Mouse (Mus musculus) hindbrain, postnatal 0 days (tissue): ENCODE results near the gene Pax3. TPM values are rescaled to one million over a fixed set of nuclear protein-coding genes. Genes with fewer than 3 reads are reported as not detected.

Experiments used
- ATAC-seq: fragments of 200-750 bp; cut with Nextera tagmentation; 2 replicates; pipeline ENCODE4 v1.8.0; 2017; ENCODE audit warnings: mild to moderate bottlenecking, moderate TSS enrichment, moderate library complexity
- DNase-seq: peaks from one replicate; pipeline ENCODE4 v3.0.0-alpha.2; 2015; ENCODE audit warnings: low spot score
- H3K27ac ChIP-seq: fragments of 300-500 bp; sonication (generic); 2 replicates; pipeline ENCODE4 v1.5.1; 2014; ENCODE audit warnings: mild to moderate bottlenecking
- H3K27me3 ChIP-seq: fragments of 300-500 bp; sonication (generic); 2 replicates; pipeline ENCODE4 v1.6.1; 2014; ENCODE audit warnings: low read length, mixed read lengths; ENCODE audit not compliant: insufficient read depth
- H3K36me3 ChIP-seq: fragments of 300-500 bp; sonication (generic); 2 replicates; pipeline ENCODE4 v1.6.1; 2014; ENCODE audit warnings: low read length, mixed read lengths; ENCODE audit not compliant: insufficient read depth
- H3K4me1 ChIP-seq: fragments of 300-500 bp; sonication (generic); 2 replicates; pipeline ENCODE4 v1.6.1; 2014; ENCODE audit warnings: antibody characterized with exemption, low read length, mixed read lengths; ENCODE audit not compliant: insufficient read depth
- H3K4me2 ChIP-seq: fragments of 300-500 bp; sonication (generic); 2 replicates; pipeline ENCODE4 v1.6.1; 2014; ENCODE audit warnings: low read depth, mild to moderate bottlenecking, low read length, moderate library complexity, mixed read lengths
- H3K4me3 ChIP-seq: fragments of 300-500 bp; sonication (generic); 2 replicates; pipeline ENCODE4 v1.5.1; 2014; ENCODE audit warnings: low read length
- H3K9ac ChIP-seq: fragments of 300-500 bp; sonication (generic); replicated peaks from 2 replicates; pipeline ENCODE4 v1.6.1; 2014; ENCODE audit warnings: mild to moderate bottlenecking, low read length, moderate library complexity, mixed read lengths
- H3K9me3 ChIP-seq: fragments of 300-500 bp; sonication (generic); 2 replicates; pipeline ENCODE4 v1.6.1; 2016; ENCODE audit warnings: low read length, mixed read lengths
- CTCF ChIP-seq: IDR thresholded peaks from 2 replicates; pipeline ENCODE4 v1.5.1; 2016; ENCODE audit warnings: antibody characterized with exemption, control low read depth, low read depth
- WGBS: fragments of 180-500 bp; shearing (Covaris S2); extraction: QIAGEN DNeasy Blood & Tissue Kit; methylation state at CpG from one replicate; pipeline ENCODE4 v1.1.7; 2014; 5-methylcytosine and 5-hydroxymethylcytosine counted together
- polyA plus RNA-seq: library from polyadenylated mRNA; unstranded; fragments of >200 nt; fragmentation: Nextera tagmentation; extraction: Ambion mirVana; gene quantifications from 2 replicates; pipeline ENCODE4 v1.2.1, GENCODE M21; 2015
- total RNA-seq: library from RNA; depleted of rRNA; stranded (reverse); fragments of >200 nt; gene quantifications from 2 replicates; pipeline ENCODE4 v1.2.3, GENCODE M21; 2014

Pax3 gene
- total and polyA plus RNA-seq, 2 experiments from 2014 or later, result 8.0 to 14.0 TPM

DNA sequence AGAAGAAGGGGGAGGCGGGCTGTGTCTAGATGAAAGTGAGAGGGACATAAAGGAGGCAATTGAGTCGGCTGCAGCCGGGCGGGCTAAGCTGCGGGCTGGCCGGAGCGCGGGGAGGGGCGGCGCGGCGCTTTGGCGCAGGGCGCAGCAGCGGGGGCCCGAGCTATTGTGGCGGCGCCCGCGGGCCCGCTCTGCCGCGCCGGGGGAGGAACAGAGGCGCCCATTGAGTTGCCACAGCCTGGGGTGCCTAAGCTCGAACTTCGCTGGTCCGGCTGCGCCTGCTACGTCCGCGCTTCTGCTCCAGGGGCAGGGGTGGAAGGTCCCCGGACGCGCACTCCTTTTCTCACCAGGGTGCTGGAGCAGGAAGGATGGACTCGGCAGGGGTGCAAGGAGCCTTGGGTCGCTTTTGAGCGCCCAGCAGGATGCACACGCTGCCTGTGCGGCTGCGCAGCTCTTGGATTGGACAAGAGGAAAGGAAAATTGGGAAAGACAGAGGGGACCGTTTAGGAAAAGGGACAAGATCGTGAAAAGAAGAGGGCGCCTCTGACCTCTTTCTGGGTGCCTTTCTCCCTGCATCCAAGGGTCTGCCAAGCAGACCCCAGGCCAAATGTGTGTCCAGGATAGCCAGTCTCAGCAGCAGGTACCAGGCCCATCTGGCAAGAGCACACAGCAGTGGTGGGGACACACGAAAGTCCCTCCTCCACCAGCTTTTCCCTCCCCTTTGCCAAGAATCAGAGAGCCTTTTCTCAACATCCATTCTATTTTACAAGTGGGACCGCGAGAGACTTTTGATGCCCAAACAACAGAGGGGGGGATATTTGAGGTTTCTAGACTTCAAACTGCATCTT, 7.2 kb downstream of the Pax3 start:
- DNase-seq (peak; percentile 68), ATAC-seq (peak; percentile 67)
- Histone ChIP-seq H3K36me3 (no peaks in the 10 kb centered on the region), H3K9me3 (no peaks in the 10 kb centered on the region), H3K9ac (peak overlapping the region; percentile 52), H3K27ac (peak overlapping the region; percentile 82), H3K4me2 (peak overlapping the region; percentile 64), H3K4me1 (no peaks in the 10 kb centered on the region), H3K4me3 (peak overlapping the region; percentile 42), H3K27me3 (peaks cover 20% of the 10 kb centered on the region)
- TF ChIP-seq CTCF, result no peak
- 2% methylated on average over 47 of the region's 47 CpGs for WGBS

DNA sequence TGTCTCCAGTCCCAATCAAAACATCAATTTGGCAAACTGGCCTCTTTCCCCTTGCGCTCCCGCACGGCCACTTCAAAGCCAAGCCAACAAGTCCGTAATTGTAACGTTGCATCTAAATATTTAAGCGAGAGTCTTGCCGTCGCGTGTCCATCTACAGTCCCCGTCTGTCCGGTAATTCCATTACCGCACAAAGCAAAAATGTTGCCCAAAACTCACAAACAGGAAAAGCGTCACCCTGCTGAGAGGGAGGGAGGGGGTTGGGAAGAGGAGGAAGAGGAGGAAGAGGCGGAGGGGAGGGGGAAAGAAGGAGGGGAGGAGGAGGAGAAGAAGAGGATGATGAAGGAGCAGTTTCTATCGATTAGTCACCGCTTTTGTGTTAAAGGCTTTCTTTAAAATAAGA, 7.9 kb downstream of the Pax3 start:
- peak overlapping the region; percentile 82 for H3K27ac ChIP-seq
- peak overlapping the region; percentile 52 for H3K9ac ChIP-seq
- peak; percentile 50 for DNase-seq
- H3K4me2 ChIP-seq, result peak overlapping the region; percentile 64
- WGBS, result under 1% methylated on average over 16 of the region's 16 CpGs
- H3K27me3 ChIP-seq, result peaks cover 20% of the 10 kb centered on the region
- H3K9me3 ChIP-seq, result no peaks in the 10 kb centered on the region
- no peaks in the 10 kb centered on the region for H3K36me3 ChIP-seq
- peak overlapping the region; percentile 42 for H3K4me3 ChIP-seq
- no peak for ATAC-seq
- TF ChIP-seq CTCF, result no peak
- no peaks in the 10 kb centered on the region for H3K4me1 ChIP-seq

GRCm38 (mm10) chr1:78188299-78188698, 8.6 kb downstream of the Pax3 start:
- H3K27me3 ChIP-seq, result peaks cover 20% of the 10 kb centered on the region
- H3K4me1 ChIP-seq, result no peaks in the 10 kb centered on the region
- 0 out of 2 replicates have a peak overlapping the region, but pooled peaks have one; percentile 3 for H3K27ac ChIP-seq
- peak overlapping the region; percentile 42; the same call in 1 of the 2 replicates for H3K4me3 ChIP-seq
- 7% methylated on average over 2 of the region's 2 CpGs for WGBS
- no peaks in the 10 kb centered on the region for H3K9me3 ChIP-seq
- ATAC-seq, result no peak
- H3K9ac ChIP-seq, result 0 out of 2 replicates have a peak overlapping the region, but pooled peaks have one; percentile 13
- no peaks in the 10 kb centered on the region for H3K36me3 ChIP-seq
- no peak for TF ChIP-seq CTCF
- no peak for DNase-seq
- peak overlapping the region; percentile 64 for H3K4me2 ChIP-seq

DNA sequence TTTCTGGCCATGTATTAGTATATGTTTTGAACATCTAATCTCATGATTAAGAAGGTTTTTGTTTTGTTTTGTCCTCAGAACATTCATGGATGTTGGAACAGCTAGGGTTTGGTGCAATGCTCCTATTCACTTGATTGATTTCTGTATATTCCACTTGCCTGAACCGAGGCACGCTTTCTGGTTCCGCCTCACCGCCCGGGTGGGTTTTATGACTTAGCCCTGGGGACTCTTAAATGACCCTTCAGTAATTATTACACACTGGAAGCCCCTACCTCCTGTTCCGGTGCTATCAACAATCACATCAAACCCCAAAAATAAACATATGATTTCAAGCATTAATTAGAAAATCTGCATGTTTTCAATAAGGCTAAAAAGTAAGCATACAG, 9.2 kb downstream of the Pax3 start:
- peaks cover 20% of the 10 kb centered on the region for H3K27me3 ChIP-seq
- no peaks in the 10 kb centered on the region for H3K4me1 ChIP-seq
- H3K9me3 ChIP-seq, result no peaks in the 10 kb centered on the region
- no peak for TF ChIP-seq CTCF
- DNase-seq (no peak), ATAC-seq (no peak)
- peak overlapping the region; percentile 64 for H3K4me2 ChIP-seq
- no peaks in the 10 kb centered on the region for H3K36me3 ChIP-seq
- H3K27ac ChIP-seq, result peak overlapping the region; percentile 3; the same call in 1 of the 2 replicates
- 0 out of 2 replicates have a peak overlapping the region, but pooled peaks have one; percentile 1 for H3K9ac ChIP-seq
- 11% methylated on average over 6 of the region's 6 CpGs for WGBS
- peak overlapping the region; percentile 42 for H3K4me3 ChIP-seq

- peak overlapping the region; percentile 3; the same call in 1 of the 2 replicates for H3K27ac ChIP-seq
Measured at GRCm38 (mm10) chr1:78187122-78187787, 9.7 kb downstream of the Pax3 start.

DNA sequence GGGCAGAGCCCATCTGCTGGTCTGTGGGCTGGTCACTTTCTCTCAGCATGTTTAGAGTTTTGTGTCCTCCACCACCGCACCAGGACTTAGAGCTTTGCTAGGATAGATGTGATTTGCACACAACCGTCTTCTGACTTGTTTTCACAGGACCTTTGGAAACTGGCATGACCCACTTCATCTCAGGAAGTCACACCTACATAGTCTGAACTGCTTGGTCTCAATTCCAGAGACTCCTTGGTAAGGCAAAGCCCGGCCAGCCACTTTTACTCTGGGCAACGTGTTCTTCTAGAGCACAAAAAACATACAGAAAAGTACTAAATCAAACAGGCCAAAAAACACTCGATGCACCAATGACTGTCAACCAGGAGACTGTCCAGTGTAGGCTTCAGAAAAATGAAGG, 14.0 kb downstream of the Pax3 start:
- H3K4me1 ChIP-seq, result no peaks in the 10 kb centered on the region
- WGBS, result 45% methylated on average over 5 of the region's 5 CpGs
- no peak overlapping the region for H3K27ac ChIP-seq
- H3K27me3 ChIP-seq, result peaks cover 11% of the 10 kb centered on the region; the same call in 1 of the 2 replicates
- no peak for DNase-seq
- H3K9ac ChIP-seq, result no peak overlapping the region
- no peaks in the 10 kb centered on the region for H3K36me3 ChIP-seq
- ATAC-seq, result no peak
- peak overlapping the region; percentile 16; the same call in 1 of the 2 replicates for H3K4me2 ChIP-seq
- TF ChIP-seq CTCF, result no peak
- no peaks in the 10 kb centered on the region for H3K9me3 ChIP-seq
- H3K4me3 ChIP-seq, result no peak overlapping the region

More at GRCm38 (mm10) chr1:78187122-78187787, 9.7 kb downstream of the Pax3 start:
- WGBS, result 16% methylated on average over 8 of the region's 8 CpGs
- Histone ChIP-seq H3K9ac (0 out of 2 replicates have a peak overlapping the region, but pooled peaks have one; percentile 1), H3K4me1 (no peaks in the 10 kb centered on the region), H3K9me3 (no peaks in the 10 kb centered on the region), H3K4me2 (peak overlapping the region; percentile 64), H3K36me3 (no peaks in the 10 kb centered on the region), H3K4me3 (peak overlapping the region; percentile 42), H3K27me3 (peaks cover 20% of the 10 kb centered on the region)
- no peak for TF ChIP-seq CTCF
- DNase-seq, result no peak
- no peak for ATAC-seq
